Mouse (Mus musculus) limb, embryonic 15.5 days (tissue): Measurements from ENCODE around the gene Adh5. TPM values are rescaled to one million over a fixed set of nuclear protein-coding genes. Genes with fewer than 3 reads are reported as not detected.

Experiments
- ATAC-seq: fragments of 200-750 bp; cut with Nextera tagmentation; 2 replicates; pipeline ENCODE4 v1.8.0; 2017; ENCODE audit warnings: low read depth, moderate TSS enrichment; ENCODE audit not compliant: insufficient number of reproducible peaks, low FRiP score, low TSS enrichment
- H3K27ac ChIP-seq: fragments of 300-500 bp; sonication (generic); 2 replicates; pipeline ENCODE4 v1.5.1; 2015; ENCODE audit warnings: moderate library complexity, mild to moderate bottlenecking, inconsistent platforms
- H3K27me3 ChIP-seq: fragments of 300-500 bp; sonication (generic); 2 replicates; pipeline ENCODE4 v1.6.1; 2015; ENCODE audit warnings: inconsistent platforms
- H3K36me3 ChIP-seq: fragments of 300-500 bp; sonication (generic); 2 replicates; pipeline ENCODE4 v1.6.1; 2015; ENCODE audit warnings: inconsistent platforms
- H3K4me1 ChIP-seq: fragments of 300-500 bp; sonication (generic); 2 replicates; pipeline ENCODE4 v1.6.1; 2015; ENCODE audit warnings: inconsistent platforms
- H3K4me2 ChIP-seq: fragments of 300-500 bp; sonication (generic); 2 replicates; pipeline ENCODE4 v1.6.1; 2015; ENCODE audit warnings: mild to moderate bottlenecking, inconsistent platforms
- H3K4me3 ChIP-seq: fragments of 300-500 bp; sonication (generic); 2 replicates; pipeline ENCODE4 v1.5.1; 2015; ENCODE audit warnings: mild to moderate bottlenecking, inconsistent platforms
- H3K9ac ChIP-seq: fragments of 300-500 bp; sonication (generic); 2 replicates; pipeline ENCODE4 v1.6.1; 2015; ENCODE audit warnings: inconsistent platforms
- H3K9me3 ChIP-seq: fragments of 300-500 bp; sonication (generic); 2 replicates; pipeline ENCODE4 v1.6.1; 2016; ENCODE audit warnings: inconsistent platforms
- WGBS: fragments of 180-500 bp; shearing (Covaris S2); methylation state at CpG from one replicate; pipeline ENCODE4 v1.1.7; 2015; 5-methylcytosine and 5-hydroxymethylcytosine counted together
- polyA plus RNA-seq: library from polyadenylated mRNA; unstranded; fragments of >200 nt; fragmentation: Nextera tagmentation; extraction: Ambion mirVana; gene quantifications from 2 replicates; pipeline ENCODE4 v1.2.1, GENCODE M21; 2015

Gene Adh5
- polyA plus RNA-seq, 1 experiment from 2014 or later = 154 TPM

GRCm38 (mm10) chr3:138493668-138494067 lies 50.8 kb downstream of the Adh5 start:
- Histone ChIP-seq H3K4me2 (no peak overlapping the region), H3K36me3 (no peaks in the 10 kb centered on the region), H3K4me3 (no peak overlapping the region), H3K4me1 (no peaks in the 10 kb centered on the region), H3K9ac (no peak overlapping the region), H3K27ac (no peak overlapping the region), H3K27me3 (no peaks in the 10 kb centered on the region), H3K9me3 (no peaks in the 10 kb centered on the region)
- no peak for ATAC-seq
- WGBS = 79% methylated on average over 3 of the region's 3 CpGs

DNA sequence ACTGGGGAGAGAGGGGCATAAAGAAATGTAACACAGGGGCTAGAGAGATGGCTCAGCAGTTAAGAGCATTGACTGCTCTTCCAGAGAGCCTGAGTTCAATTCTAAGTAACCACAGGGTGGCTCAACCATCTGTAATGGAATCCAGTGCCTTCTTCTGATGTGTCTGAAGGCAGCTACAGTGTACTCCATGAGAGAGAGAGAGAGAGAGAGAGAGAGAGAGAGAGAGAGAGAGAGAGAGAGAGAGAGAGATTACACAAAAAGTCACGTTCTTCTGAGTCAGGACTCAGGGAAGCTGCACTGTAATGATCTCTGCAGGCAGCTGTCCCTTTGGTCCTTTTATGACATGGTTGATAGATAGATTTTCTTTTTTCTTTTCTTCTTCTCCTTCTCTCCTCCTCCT lies 51.7 kb downstream of the Adh5 start:
- Histone ChIP-seq H3K36me3 (no peaks in the 10 kb centered on the region), H3K4me3 (no peak overlapping the region), H3K27ac (no peak overlapping the region), H3K27me3 (no peaks in the 10 kb centered on the region), H3K4me2 (no peak overlapping the region), H3K4me1 (no peaks in the 10 kb centered on the region), H3K9me3 (no peaks in the 10 kb centered on the region), H3K9ac (no peak overlapping the region)
- no peak for ATAC-seq
- WGBS = 25% methylated on average over 1 of the region's 1 CpGs

DNA sequence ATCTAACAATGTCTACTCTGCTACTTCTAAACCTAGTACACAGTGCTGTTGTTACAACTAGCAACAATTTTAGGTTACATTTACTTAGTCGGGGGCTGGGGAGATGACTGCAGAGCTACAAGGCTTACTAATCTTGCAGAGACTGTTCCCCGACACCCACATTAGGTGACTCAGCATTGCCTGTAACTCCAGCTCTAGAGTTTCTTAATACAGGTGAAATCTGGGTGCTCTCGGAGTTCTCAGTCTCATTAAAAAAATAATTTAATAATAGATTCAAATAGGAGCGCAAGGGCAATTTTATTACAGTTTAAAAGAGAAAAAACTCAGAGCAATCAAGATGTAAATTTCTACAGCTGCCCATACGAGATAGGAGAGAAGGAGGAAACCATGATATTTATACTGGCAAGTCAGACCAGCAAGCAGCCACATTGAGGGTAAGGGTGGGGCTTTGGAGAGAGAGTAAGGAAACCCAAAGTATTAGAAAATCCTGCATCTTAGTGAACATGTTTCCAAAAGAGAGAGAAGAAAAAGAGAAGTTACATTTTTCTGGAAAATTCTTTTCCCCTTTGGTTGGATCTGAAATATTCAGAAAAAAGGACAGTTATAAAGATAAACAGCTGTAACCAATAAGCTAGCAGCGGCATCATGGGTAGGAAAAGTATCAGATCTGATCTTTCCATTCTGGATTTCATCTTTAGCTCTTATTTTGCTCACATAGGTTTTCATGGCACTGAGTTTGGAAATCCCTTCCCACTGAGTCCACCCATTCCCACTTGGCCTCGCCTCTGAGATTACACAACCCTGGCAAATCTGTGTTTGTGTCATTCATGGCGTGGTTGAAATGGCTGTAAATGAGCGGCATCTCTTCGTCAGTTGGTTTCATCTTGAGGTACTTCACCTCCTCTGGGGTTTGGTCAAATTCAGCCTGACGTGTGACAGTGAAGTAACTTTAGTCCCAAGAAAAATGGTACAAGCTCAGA lies 52.6 kb downstream of the Adh5 start:
- ATAC-seq = no peak
- Histone ChIP-seq H3K9ac (no peak overlapping the region), H3K4me3 (no peak overlapping the region), H3K36me3 (no peaks in the 10 kb centered on the region), H3K4me2 (no peak overlapping the region), H3K27me3 (no peaks in the 10 kb centered on the region), H3K9me3 (no peaks in the 10 kb centered on the region), H3K4me1 (no peaks in the 10 kb centered on the region), H3K27ac (no peak overlapping the region)
- WGBS = 70% methylated on average over 11 of the region's 11 CpGs

- Histone ChIP-seq H3K4me3 (no peak overlapping the region), H3K4me2 (no peak overlapping the region), H3K9ac (no peak overlapping the region), H3K27me3 (no peaks in the 10 kb centered on the region), H3K4me1 (no peaks in the 10 kb centered on the region), H3K36me3 (no peaks in the 10 kb centered on the region), H3K27ac (no peak overlapping the region), H3K9me3 (no peaks in the 10 kb centered on the region)
- no peak for ATAC-seq
- 50% methylated on average over 4 of the region's 4 CpGs for WGBS
Observed at GRCm38 (mm10) chr3:138498731-138499130, 55.8 kb downstream of the Adh5 start.

- no peak for ATAC-seq
- H3K27ac ChIP-seq = no peak overlapping the region
- no peaks in the 10 kb centered on the region for H3K36me3 ChIP-seq
- H3K9me3 ChIP-seq = no peaks in the 10 kb centered on the region
- no peak overlapping the region for H3K9ac ChIP-seq
- H3K4me2 ChIP-seq = no peak overlapping the region
- WGBS = 64% methylated on average over 15 of the region's 15 CpGs
- no peaks in the 10 kb centered on the region for H3K4me1 ChIP-seq
- H3K27me3 ChIP-seq = no peaks in the 10 kb centered on the region
- H3K4me3 ChIP-seq = no peak overlapping the region
Observed at GRCm38 (mm10) chr3:138499854-138500740, 57.2 kb downstream of the Adh5 start.

DNA sequence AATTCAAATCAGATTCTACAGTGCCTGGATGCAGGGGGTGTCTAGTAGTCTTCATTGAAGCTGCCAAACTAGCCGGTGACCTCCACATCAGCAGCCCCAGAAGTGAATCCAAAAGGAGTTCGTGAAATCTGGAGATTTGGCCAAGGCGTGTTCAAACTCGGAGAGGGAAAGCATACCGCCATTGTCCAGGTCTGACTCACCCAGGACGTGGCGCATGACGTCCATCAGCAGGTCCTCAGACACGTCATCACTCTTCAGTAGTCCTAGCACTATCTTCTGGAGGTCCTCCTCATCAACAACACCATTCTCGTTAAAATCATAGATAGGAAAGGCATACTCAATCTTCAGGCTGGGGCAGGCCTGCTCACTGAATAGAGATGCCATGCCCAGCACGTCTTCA lies 60.9 kb downstream of the Adh5 start:
- H3K27ac ChIP-seq = no peak overlapping the region
- no peaks in the 10 kb centered on the region for H3K36me3 ChIP-seq
- no peak overlapping the region for H3K4me2 ChIP-seq
- no peaks in the 10 kb centered on the region for H3K9me3 ChIP-seq
- no peaks in the 10 kb centered on the region for H3K4me1 ChIP-seq
- ATAC-seq = no peak
- WGBS = 87% methylated on average over 11 of the region's 11 CpGs
- no peak overlapping the region for H3K4me3 ChIP-seq
- no peaks in the 10 kb centered on the region for H3K27me3 ChIP-seq
- H3K9ac ChIP-seq = no peak overlapping the region

Other genes with a start within 250 kb of the Adh5 start
- 0.10 TPM in 1 of 2 replicates, not detected in the other for gene 4930579F01Rik, start 249.3 kb upstream of the Adh5 start, polyA plus RNA-seq
- 4.1 and 5.2 TPM in 2 replicates for gene Adh7, start 225.3 kb upstream of the Adh5 start, polyA plus RNA-seq
- 44.7 and 62.9 TPM in 2 replicates for gene Adh1, start 182.1 kb upstream of the Adh5 start, polyA plus RNA-seq
- gene Adh6a, start 129.8 kb upstream of the Adh5 start, polyA plus RNA-seq = 0.14 and 0.21 TPM in 2 replicates
- gene Adh6b, start 101.3 kb upstream of the Adh5 start, polyA plus RNA-seq = 2.3 and 2.5 TPM in 2 replicates
- gene Adh4, start 27.6 kb upstream of the Adh5 start, polyA plus RNA-seq = 0.18 TPM in 1 of 2 replicates, not detected in the other
- gene Metap1, start 46.4 kb downstream of the Adh5 start, polyA plus RNA-seq = 38.5 and 38.9 TPM in 2 replicates
- gene Eif4e, start 83.1 kb downstream of the Adh5 start, polyA plus RNA-seq = 297 and 325 TPM in 2 replicates